11 mouse cellular contexts compared by ENCODE assay signal in the genomic region with DNA sequence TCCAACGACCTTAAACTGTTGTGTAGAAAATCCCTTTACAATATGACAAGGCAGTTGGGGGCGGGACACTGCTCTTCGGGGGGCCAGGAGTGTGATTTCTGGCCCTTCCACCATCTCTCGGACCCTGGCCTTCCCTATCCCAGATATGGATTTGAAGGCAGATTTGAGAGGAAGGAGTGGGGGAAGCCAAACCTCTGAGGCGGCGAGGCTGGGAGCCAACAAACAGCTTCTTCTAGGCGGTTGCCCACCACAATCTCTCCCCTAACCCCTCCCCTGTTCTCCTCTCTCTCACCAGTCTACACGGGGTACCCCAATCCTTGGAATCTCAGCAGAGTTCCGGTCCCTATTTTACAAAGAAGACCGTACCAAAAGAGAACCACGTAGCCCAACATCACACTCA. TPM values are rescaled to one million over a fixed set of nuclear protein-coding genes. Genes with fewer than 3 reads are reported as not detected.
DNase-seq lines count a peak whose midpoint lies in the region; ATAC-seq and TF ChIP-seq lines count a peak whose summit lies in the region.
"Had no signal": no experiment of that assay in that cellular context is flagged by ENCODE, and none has a peak within 500 bp of the region (broad histone marks: within the 10 kb centered on the region; RNA-seq: fewer than 3 reads in every experiment).

No protein-coding gene starts in this region.

- intact Hi-C loops in gastrocnemius, postnatal 36 days (cut with DNase I) = no loop called here

- peaks cover 69% of the 10 kb centered on the region for H3K27me3 ChIP-seq in lung, embryonic 14.5 days (ENCODE audit: insufficient read depth, low read length)
- peaks cover 62% of the 10 kb centered on the region for H3K27me3 ChIP-seq in forebrain, embryonic 14.5 days (replicated peaks; ENCODE audit: control insufficient read depth, insufficient read depth, low read length)
- peaks cover 69% of the 10 kb centered on the region for H3K27me3 ChIP-seq in intestine, postnatal 0 days (replicated peaks; ENCODE audit: control insufficient read depth, insufficient read depth, low read length)
- peaks cover 24% of the 10 kb centered on the region for H3K27me3 ChIP-seq in neural tube, embryonic 14.5 days (ENCODE audit: control insufficient read depth, insufficient read depth, low read length)

- no peak overlapping the region; the same call in 1 of the 2 replicates for H3K9ac ChIP-seq in lung, embryonic 14.5 days
- no peak overlapping the region; the same call in 1 of the 2 replicates for H3K9ac ChIP-seq in forebrain, embryonic 14.5 days (ENCODE audit: low read length)
- H3K9ac ChIP-seq in intestine, postnatal 0 days (ENCODE audit: low read depth, low read length) = no peak overlapping the region
- H3K9ac ChIP-seq in neural tube, embryonic 14.5 days (replicated peaks; ENCODE audit: low read depth, low read length) = no peak overlapping the region

- H3K4me2 ChIP-seq in lung, embryonic 14.5 days = peak overlapping the region; percentile 95
- peak overlapping the region; percentile 94 for H3K4me2 ChIP-seq in forebrain, embryonic 14.5 days (ENCODE audit: low read length)
- peak overlapping the region; percentile 76; the same call in 1 of the 2 replicates for H3K4me2 ChIP-seq in intestine, postnatal 0 days (replicated peaks; ENCODE audit: low read depth)
- peak overlapping the region; percentile 87; the same call in 1 of the 2 replicates for H3K4me2 ChIP-seq in neural tube, embryonic 14.5 days (ENCODE audit: low read depth, low read length)

- H3K36me3 ChIP-seq in lung, embryonic 14.5 days (ENCODE audit: insufficient read depth) = no peaks in the 10 kb centered on the region
- H3K36me3 ChIP-seq in forebrain, embryonic 14.5 days (ENCODE audit: control insufficient read depth, insufficient read depth, low read length) = no peaks in the 10 kb centered on the region
- H3K36me3 ChIP-seq in intestine, postnatal 0 days (ENCODE audit: control insufficient read depth, insufficient read depth) = no peaks in the 10 kb centered on the region
- no peaks in the 10 kb centered on the region for H3K36me3 ChIP-seq in neural tube, embryonic 14.5 days (ENCODE audit: control insufficient read depth, insufficient read depth, low read length)

- no peak for DNase-seq in lung, embryonic 14.5 days
- DNase-seq in lung, postnatal 14 days = no peak
- DNase-seq in forebrain, embryonic 14.5 days (ENCODE audit: low spot score) = no peak
- no peak for DNase-seq in gastrocnemius, postnatal 36 days
- no peak for DNase-seq in adrenal gland, adult 18-20 months (ENCODE audit: low spot score in 2 of 2)
- DNase-seq: layer of hippocampus, postnatal 36 days had no signal

- peaks cover 8% of the 10 kb centered on the region; the same call in 1 of the 2 replicates for H3K4me1 ChIP-seq in lung, embryonic 14.5 days (ENCODE audit: insufficient read depth)
- H3K4me1 ChIP-seq in forebrain, embryonic 14.5 days (ENCODE audit: control insufficient read depth, insufficient read depth, low read length) = no peaks in the 10 kb centered on the region
- no peaks in the 10 kb centered on the region; the same call in none of the 2 replicates for H3K4me1 ChIP-seq in intestine, postnatal 0 days (replicated peaks; ENCODE audit: control insufficient read depth, insufficient read depth, low read length)
- peaks cover 3% of the 10 kb centered on the region; the same call in 1 of the 2 replicates for H3K4me1 ChIP-seq in neural tube, embryonic 14.5 days (ENCODE audit: control insufficient read depth, insufficient read depth, low read length)

- no peak for ATAC-seq in lung, embryonic 14.5 days (ENCODE audit: insufficient read depth)
- no peak for ATAC-seq in forebrain, embryonic 14.5 days
- ATAC-seq in intestine, postnatal 0 days = no peak
- ATAC-seq in neural tube, embryonic 14.5 days (ENCODE audit: low read depth) = no peak
- ATAC-seq in CD4-positive, CD25-positive, alpha-beta regulatory T cell, adult 4 months = no peak

- no peak for TF ChIP-seq CTCF in lung, embryonic 14.5 days (IDR thresholded peaks at IDR 0.05; ENCODE audit: low read depth)
- no peak for TF ChIP-seq CTCF in intestine, postnatal 0 days (IDR thresholded peaks at IDR 0.05; ENCODE audit: low read depth)

- H3K9me3 ChIP-seq in lung, embryonic 14.5 days (ENCODE audit: low read depth, low read length) = no peaks in the 10 kb centered on the region
- no peaks in the 10 kb centered on the region for H3K9me3 ChIP-seq in forebrain, embryonic 14.5 days (replicated peaks; ENCODE audit: control insufficient read depth, low read length)
- no peaks in the 10 kb centered on the region for H3K9me3 ChIP-seq in intestine, postnatal 0 days (ENCODE audit: control insufficient read depth)
- no peaks in the 10 kb centered on the region for H3K9me3 ChIP-seq in neural tube, embryonic 14.5 days (ENCODE audit: control insufficient read depth, low read length)

- no peak overlapping the region for H3K4me3 ChIP-seq in lung, embryonic 14.5 days (ENCODE audit: low read depth, low read length)
- H3K4me3 ChIP-seq in forebrain, embryonic 14.5 days (ENCODE audit: low read depth, low read length) = peak overlapping the region; percentile 51; the same call in 1 of the 2 replicates
- H3K4me3 ChIP-seq in intestine, postnatal 0 days (ENCODE audit: low read depth, low read length) = no peak overlapping the region
- H3K4me3 ChIP-seq in neural tube, embryonic 14.5 days (ENCODE audit: low read depth, low read length) = no peak overlapping the region; the same call in 1 of the 2 replicates

- 2% methylated on average over 11 of the region's 11 CpGs for WGBS in lung, embryonic 14.5 days
- WGBS in forebrain, embryonic 14.5 days = 2% methylated on average over 11 of the region's 11 CpGs
- WGBS in intestine, postnatal 0 days = 7% methylated on average over 11 of the region's 11 CpGs
- WGBS in neural tube, embryonic 14.5 days = 3% methylated on average over 11 of the region's 11 CpGs

- H3K27ac ChIP-seq in lung, embryonic 14.5 days (ENCODE audit: low read depth) = no peak overlapping the region
- no peak overlapping the region for H3K27ac ChIP-seq in forebrain, embryonic 14.5 days (ENCODE audit: low read depth, low read length)
- no peak overlapping the region for H3K27ac ChIP-seq in intestine, postnatal 0 days (ENCODE audit: low read depth, low read length)
- no peak overlapping the region for H3K27ac ChIP-seq in neural tube, embryonic 14.5 days (ENCODE audit: low read depth, low read length)

RNA-seq across cellular contexts. Expression of a gene that starts 3.8 kb away (rescaled TPM):
- polyA plus RNA-seq in lung, embryonic 14.5 days (2014; fragmentation: Nextera tagmentation; extraction: Ambion mirVana) = not detected in 2 replicates
- polyA plus RNA-seq in forebrain, embryonic 14.5 days (2014; fragmentation: Nextera tagmentation; extraction: Ambion mirVana) = not detected in 2 replicates
- polyA plus RNA-seq in intestine, postnatal 0 days (2015; fragmentation: Nextera tagmentation; extraction: Ambion mirVana) = not detected in 2 replicates
- not detected in 2 replicates for polyA plus RNA-seq in neural tube, embryonic 14.5 days (2014; fragmentation: Nextera tagmentation; extraction: Ambion mirVana)
- total RNA-seq in gastrocnemius, postnatal 36 days (2021) = not detected
- not detected for polyA plus RNA-seq in CD4-positive, CD25-positive, alpha-beta regulatory T cell, adult 4 months (2017; shearing (Covaris generic))
- not detected for total RNA-seq in adrenal gland, adult 18-20 months (2021)
- total RNA-seq: layer of hippocampus, postnatal 36 days had no signal

RNA-seq across cellular contexts. Expression of a gene that starts 21.0 kb away (rescaled TPM):
- not detected in 2 replicates for polyA plus RNA-seq in lung, embryonic 14.5 days (2014; fragmentation: Nextera tagmentation; extraction: Ambion mirVana)
- not detected in 2 replicates for polyA plus RNA-seq in forebrain, embryonic 14.5 days (2014; fragmentation: Nextera tagmentation; extraction: Ambion mirVana)
- not detected in 2 replicates for polyA plus RNA-seq in intestine, postnatal 0 days (2015; fragmentation: Nextera tagmentation; extraction: Ambion mirVana)
- polyA plus RNA-seq in neural tube, embryonic 14.5 days (2014; fragmentation: Nextera tagmentation; extraction: Ambion mirVana) = not detected in 2 replicates
- total RNA-seq in gastrocnemius, postnatal 36 days (2021) = not detected
- not detected for polyA plus RNA-seq in CD4-positive, CD25-positive, alpha-beta regulatory T cell, adult 4 months (2017; shearing (Covaris generic))
- total RNA-seq in adrenal gland, adult 18-20 months (2021) = not detected
- total RNA-seq: layer of hippocampus, postnatal 36 days had no signal
- polyA plus RNA-seq: frontal cortex, adult 2 months; thymus, postnatal 0 days had no signal

RNA-seq across cellular contexts. Expression of a gene that starts 23.8 kb away (rescaled TPM):
- 15.7 and 16.9 TPM in 2 replicates for polyA plus RNA-seq in lung, embryonic 14.5 days (2014; fragmentation: Nextera tagmentation; extraction: Ambion mirVana)
- 10.4 and 12.2 TPM in 2 replicates for polyA plus RNA-seq in forebrain, embryonic 14.5 days (2014; fragmentation: Nextera tagmentation; extraction: Ambion mirVana)
- 49.9 and 53.5 TPM in 2 replicates for polyA plus RNA-seq in intestine, postnatal 0 days (2015; fragmentation: Nextera tagmentation; extraction: Ambion mirVana)
- 24.4 and 25.0 TPM in 2 replicates for polyA plus RNA-seq in neural tube, embryonic 14.5 days (2014; fragmentation: Nextera tagmentation; extraction: Ambion mirVana)
- 100 to 1,000 TPM; 126 to 167 TPM for total RNA-seq in gastrocnemius, postnatal 36 days (2021)
- 1 to 10 TPM; 1.6 to 1.7 TPM for polyA plus RNA-seq in CD4-positive, CD25-positive, alpha-beta regulatory T cell, adult 4 months (2017; shearing (Covaris generic))
- 100 to 1,000 TPM; 107 to 138 TPM for total RNA-seq in adrenal gland, adult 18-20 months (2021)
